Mouse (Mus musculus): ENCODE results near the gene Tmeff2.

GRCm38 (mm10) chr1:51096848-51097598 is 196.6 kb downstream of the Tmeff2 start:
- TF ChIP-seq POLR2A (IDR thresholded peaks at IDR 0.05; ENCODE audit: insufficient read depth, low read depth, low read length): no peak
- no peak for TF ChIP-seq CTCF (IDR thresholded peaks at IDR 0.05; ENCODE audit: insufficient read depth, low read depth, low read length)

All from olfactory bulb, adult 2 months (tissue).